Mouse (Mus musculus) intestine, embryonic 15.5 days (tissue): ENCODE results near the gene Actr10. TPM values are rescaled to one million over a fixed set of nuclear protein-coding genes. Genes with fewer than 3 reads are reported as not detected.

Experiments used
- ATAC-seq: fragments of 200-750 bp; cut with Nextera tagmentation; 2 replicates; pipeline ENCODE4 v1.8.0; 2017; ENCODE audit warnings: moderate TSS enrichment, moderate library complexity
- H3K27ac ChIP-seq: fragments of 300-500 bp; sonication (generic); 2 replicates; pipeline ENCODE4 v1.5.1; 2015; ENCODE audit warnings: mild to moderate bottlenecking, inconsistent platforms
- H3K27me3 ChIP-seq: fragments of 300-500 bp; sonication (generic); replicated peaks from 2 replicates; pipeline ENCODE4 v1.6.1; 2015; ENCODE audit warnings: inconsistent platforms
- H3K36me3 ChIP-seq: fragments of 300-500 bp; sonication (generic); 2 replicates; pipeline ENCODE4 v1.6.1; 2015; ENCODE audit warnings: inconsistent platforms
- H3K4me1 ChIP-seq: fragments of 300-500 bp; sonication (generic); replicated peaks from 2 replicates; pipeline ENCODE4 v1.6.1; 2015; ENCODE audit warnings: inconsistent platforms
- H3K4me2 ChIP-seq: fragments of 300-500 bp; sonication (generic); replicated peaks from 2 replicates; pipeline ENCODE4 v1.6.1; 2015; ENCODE audit warnings: mild to moderate bottlenecking, inconsistent platforms
- H3K4me3 ChIP-seq: fragments of 300-500 bp; sonication (generic); replicated peaks from 2 replicates; pipeline ENCODE4 v1.5.1; 2015; ENCODE audit warnings: inconsistent platforms
- H3K9ac ChIP-seq: fragments of 300-500 bp; sonication (generic); 2 replicates; pipeline ENCODE4 v1.6.1; 2015; ENCODE audit warnings: inconsistent platforms
- H3K9me3 ChIP-seq: fragments of 300-500 bp; sonication (generic); 2 replicates; pipeline ENCODE4 v1.6.1; 2016; ENCODE audit warnings: inconsistent platforms
- whole genome bisulfite sequencing: fragments of 180-500 bp; shearing (Covaris S2); methylation state at CpG from one replicate; pipeline ENCODE4 v1.1.7; 2015; 5-methylcytosine and 5-hydroxymethylcytosine counted together
- polyA plus RNA-seq: library from polyadenylated mRNA; unstranded; fragments of >200 nt; fragmentation: Nextera tagmentation; extraction: Ambion mirVana; gene quantifications from 2 replicates; pipeline ENCODE4 v1.2.1, GENCODE M21; 2015

Gene Actr10
- polyA plus RNA-seq, 1 experiment from 2014 or later, result 223 TPM

GRCm38 (mm10) chr12:71001456-71001855, 63.8 kb downstream of the Actr10 start:
- H3K9me3 ChIP-seq, result no peaks in the 10 kb centered on the region
- 76% methylated on average over 6 of the region's 6 CpGs for WGBS
- no peak for ATAC-seq
- H3K27me3 ChIP-seq, result no peaks in the 10 kb centered on the region
- H3K4me2 ChIP-seq, result no peak overlapping the region
- no peak overlapping the region for H3K4me3 ChIP-seq
- no peak overlapping the region for H3K27ac ChIP-seq
- peaks cover 16% of the 10 kb centered on the region for H3K36me3 ChIP-seq
- no peak overlapping the region for H3K9ac ChIP-seq
- peaks cover 5% of the 10 kb centered on the region for H3K4me1 ChIP-seq

- 88% methylated on average over 5 of the region's 6 CpGs for WGBS
- H3K27ac ChIP-seq, result no peak overlapping the region
- peaks cover 25% of the 10 kb centered on the region for H3K36me3 ChIP-seq
- no peaks in the 10 kb centered on the region for H3K27me3 ChIP-seq
- no peak for ATAC-seq
- no peaks in the 10 kb centered on the region for H3K9me3 ChIP-seq
- H3K4me2 ChIP-seq, result no peak overlapping the region
- no peak overlapping the region for H3K4me3 ChIP-seq
- H3K4me1 ChIP-seq, result peaks cover 3% of the 10 kb centered on the region
- no peak overlapping the region for H3K9ac ChIP-seq
Observed at GRCm38 (mm10) chr12:71003760-71004426, 66.2 kb downstream of the Actr10 start.

GRCm38 (mm10) chr12:71006141-71006540, 68.5 kb downstream of the Actr10 start:
- H3K9ac ChIP-seq, result no peak overlapping the region
- H3K27me3 ChIP-seq, result no peaks in the 10 kb centered on the region
- H3K9me3 ChIP-seq, result no peaks in the 10 kb centered on the region
- H3K4me1 ChIP-seq, result no peaks in the 10 kb centered on the region
- ATAC-seq, result no peak
- H3K4me2 ChIP-seq, result no peak overlapping the region
- H3K36me3 ChIP-seq, result peaks cover 33% of the 10 kb centered on the region
- WGBS, result 89% methylated on average over 6 of the region's 6 CpGs
- H3K27ac ChIP-seq, result no peak overlapping the region
- no peak overlapping the region for H3K4me3 ChIP-seq

- peaks cover 33% of the 10 kb centered on the region for H3K36me3 ChIP-seq
- H3K27me3 ChIP-seq, result no peaks in the 10 kb centered on the region
- no peaks in the 10 kb centered on the region for H3K4me1 ChIP-seq
- H3K4me2 ChIP-seq, result no peak overlapping the region
- H3K9me3 ChIP-seq, result no peaks in the 10 kb centered on the region
- ATAC-seq, result no peak
- no peak overlapping the region for H3K27ac ChIP-seq
- 72% methylated on average over 7 of the region's 7 CpGs for WGBS
- H3K9ac ChIP-seq, result no peak overlapping the region
- no peak overlapping the region for H3K4me3 ChIP-seq
Observed at GRCm38 (mm10) chr12:71006901-71007300, 69.2 kb downstream of the Actr10 start.

DNA sequence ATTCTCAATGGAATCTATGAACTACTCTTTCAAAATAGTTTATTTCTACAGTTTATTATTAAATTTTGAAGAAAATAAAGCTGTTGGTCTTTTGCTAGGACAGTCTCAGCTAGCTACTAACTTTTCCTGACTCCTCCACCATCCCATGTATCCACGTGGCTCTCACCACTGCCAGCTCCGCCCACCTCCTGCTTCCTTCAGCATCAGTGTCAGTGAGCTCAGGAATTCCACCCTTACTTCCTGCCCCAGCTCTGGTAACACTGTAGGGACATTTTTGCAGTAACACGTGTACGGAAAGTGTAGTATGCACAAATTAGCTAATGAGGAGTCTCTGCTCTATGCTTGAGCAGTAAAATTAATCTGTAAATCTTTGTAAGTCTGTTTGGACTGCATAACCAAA, 72.1 kb downstream of the Actr10 start:
- Histone ChIP-seq H3K4me2 (no peak overlapping the region), H3K4me3 (no peak overlapping the region), H3K27ac (no peak overlapping the region), H3K9ac (no peak overlapping the region), H3K9me3 (no peaks in the 10 kb centered on the region), H3K27me3 (no peaks in the 10 kb centered on the region), H3K4me1 (peaks cover 8% of the 10 kb centered on the region), H3K36me3 (peaks cover 31% of the 10 kb centered on the region)
- 48% methylated on average over 4 of the region's 4 CpGs for WGBS
- no peak; the same call in 1 of the 2 replicates for ATAC-seq

Other genes with a start within 250 kb of the Actr10 start
- 14.1 and 14.4 TPM in 2 replicates for gene Frmd6, start 112.3 kb upstream of the Actr10 start, polyA plus RNA-seq
- gene Psma3, start 36.8 kb downstream of the Actr10 start, polyA plus RNA-seq, result 593 and 607 TPM in 2 replicates
- gene Arid4a, start 78.1 kb downstream of the Actr10 start, polyA plus RNA-seq, result 35.0 and 39.3 TPM in 2 replicates
- not detected in 2 replicates for gene Tomm20l, start 173.6 kb downstream of the Actr10 start, polyA plus RNA-seq
- 108 and 109 TPM in 2 replicates for gene Timm9, start 198.8 kb downstream of the Actr10 start, polyA plus RNA-seq
- 10.2 and 12.6 TPM in 2 replicates for gene 2700049A03Rik, start 199.0 kb downstream of the Actr10 start, polyA plus RNA-seq